Mouse (Mus musculus): ENCODE measurements at regions not wholly inside any gene's neighbourhood (a gene's known extent, or its start where the extent isn't known, plus 50 kb on each side); places are given as distances from the start of the nearest gene placed in this dataset.
A peak's percentile ranks its signal among the peaks of the same experiment; 100 is the strongest.

GRCm38 (mm10) chr15:32012044-32012443 lies 165.0 kb upstream of the Tas2r119 start:
- no peak for ATAC-seq (ENCODE audit: insufficient number of reproducible peaks, insufficient read depth, low FRiP score, low read depth)
- no peak overlapping the region for H3K27ac ChIP-seq (replicated peaks in 1 of 2; ENCODE audit: control insufficient read depth in 1 of 2, insufficient read depth in 1 of 2, low read depth in 2 of 2, low read length in 2 of 2)
- H3K4me2 ChIP-seq (ENCODE audit: low read length) = no peak overlapping the region
- WGBS = 34% methylated on average over 2 of the region's 2 CpGs
- no peaks in the 10 kb centered on the region for H3K9me3 ChIP-seq (ENCODE audit: control insufficient read depth, low read length)
- no peak overlapping the region for H3K4me3 ChIP-seq (ENCODE audit: control insufficient read depth in 1 of 2, insufficient read depth in 1 of 2, low read depth in 1 of 2, low read length in 2 of 2)
- H3K36me3 ChIP-seq (ENCODE audit: control insufficient read depth, insufficient read depth, low read length) = no peaks in the 10 kb centered on the region
- no peaks in the 10 kb centered on the region for H3K27me3 ChIP-seq (ENCODE audit: control insufficient read depth, insufficient read depth, low read length)
- H3K9ac ChIP-seq (ENCODE audit: low read length) = no peak overlapping the region
- no peaks in the 10 kb centered on the region for H3K4me1 ChIP-seq (ENCODE audit: control insufficient read depth in 2 of 2, insufficient read depth in 2 of 2, low read length in 2 of 2)

- no peaks in the 10 kb centered on the region for H3K36me3 ChIP-seq (ENCODE audit: control insufficient read depth, insufficient read depth, low read length)
- H3K9me3 ChIP-seq (ENCODE audit: control insufficient read depth, low read length) = no peaks in the 10 kb centered on the region
- H3K4me2 ChIP-seq (ENCODE audit: low read length) = no peak overlapping the region
- no peak overlapping the region for H3K9ac ChIP-seq (ENCODE audit: low read length)
- no peaks in the 10 kb centered on the region for H3K27me3 ChIP-seq (ENCODE audit: control insufficient read depth, insufficient read depth, low read length)
- H3K4me1 ChIP-seq (ENCODE audit: control insufficient read depth in 2 of 2, insufficient read depth in 2 of 2, low read length in 2 of 2) = no peaks in the 10 kb centered on the region
- 65% methylated on average over 5 of the region's 5 CpGs for WGBS
- no peak overlapping the region for H3K4me3 ChIP-seq (ENCODE audit: control insufficient read depth in 1 of 2, insufficient read depth in 1 of 2, low read depth in 1 of 2, low read length in 2 of 2)
- ATAC-seq (ENCODE audit: insufficient number of reproducible peaks, insufficient read depth, low FRiP score, low read depth) = no peak
- H3K27ac ChIP-seq (replicated peaks in 1 of 2; ENCODE audit: control insufficient read depth in 1 of 2, insufficient read depth in 1 of 2, low read depth in 2 of 2, low read length in 2 of 2) = no peak overlapping the region
These were observed 164.3 kb upstream of the Tas2r119 start for GRCm38 (mm10) chr15:32012838-32013237.

GRCm38 (mm10) chr15:32015169-32015568 lies 161.9 kb upstream of the Tas2r119 start:
- H3K9ac ChIP-seq (ENCODE audit: low read length) = no peak overlapping the region
- H3K9me3 ChIP-seq (ENCODE audit: control insufficient read depth, low read length) = no peaks in the 10 kb centered on the region
- ATAC-seq (ENCODE audit: insufficient number of reproducible peaks, insufficient read depth, low FRiP score, low read depth) = no peak
- no peak overlapping the region for H3K4me2 ChIP-seq (ENCODE audit: low read length)
- no peaks in the 10 kb centered on the region for H3K27me3 ChIP-seq (ENCODE audit: control insufficient read depth, insufficient read depth, low read length)
- no peak overlapping the region for H3K4me3 ChIP-seq (ENCODE audit: control insufficient read depth in 1 of 2, insufficient read depth in 1 of 2, low read depth in 1 of 2, low read length in 2 of 2)
- H3K4me1 ChIP-seq (ENCODE audit: control insufficient read depth in 2 of 2, insufficient read depth in 2 of 2, low read length in 2 of 2) = no peaks in the 10 kb centered on the region
- WGBS = 76% methylated on average over 4 of the region's 4 CpGs
- no peaks in the 10 kb centered on the region for H3K36me3 ChIP-seq (ENCODE audit: control insufficient read depth, insufficient read depth, low read length)
- no peak overlapping the region for H3K27ac ChIP-seq (replicated peaks in 1 of 2; ENCODE audit: control insufficient read depth in 1 of 2, insufficient read depth in 1 of 2, low read depth in 2 of 2, low read length in 2 of 2)

- no peaks in the 10 kb centered on the region for H3K27me3 ChIP-seq (ENCODE audit: control insufficient read depth, insufficient read depth, low read length)
- ATAC-seq (ENCODE audit: insufficient number of reproducible peaks, insufficient read depth, low FRiP score, low read depth) = no peak
- H3K27ac ChIP-seq (replicated peaks in 1 of 2; ENCODE audit: control insufficient read depth in 1 of 2, insufficient read depth in 1 of 2, low read depth in 2 of 2, low read length in 2 of 2) = 0 out of 4 replicates have a peak overlapping the region, but pooled peaks of 1 of the 2 experiments have one; percentile 27
- 55% methylated on average over 6 of the region's 6 CpGs for WGBS
- no peaks in the 10 kb centered on the region for H3K9me3 ChIP-seq (ENCODE audit: control insufficient read depth, low read length)
- H3K4me1 ChIP-seq (ENCODE audit: control insufficient read depth in 2 of 2, insufficient read depth in 2 of 2, low read length in 2 of 2) = peaks cover 0 to 2% of the 10 kb centered on the region in 2 experiments; a peak in 1 of 4 replicates
- H3K36me3 ChIP-seq (ENCODE audit: control insufficient read depth, insufficient read depth, low read length) = no peaks in the 10 kb centered on the region
- H3K4me2 ChIP-seq (ENCODE audit: low read length) = peak overlapping the region; percentile 19
- H3K9ac ChIP-seq (ENCODE audit: low read length) = no peak overlapping the region
- 0 out of 4 replicates have a peak overlapping the region, but pooled peaks of 1 of the 2 experiments have one; percentile 3 for H3K4me3 ChIP-seq (ENCODE audit: control insufficient read depth in 1 of 2, insufficient read depth in 1 of 2, low read depth in 1 of 2, low read length in 2 of 2)
These were observed 156.6 kb upstream of the Tas2r119 start for GRCm38 (mm10) chr15:32020323-32021008.

- Histone ChIP-seq H3K4me1 (ENCODE audit: control insufficient read depth in 2 of 2, insufficient read depth in 2 of 2, low read length in 2 of 2) (peaks cover 0 to 2% of the 10 kb centered on the region in 2 experiments; a peak in 1 of 4 replicates), H3K4me3 (ENCODE audit: control insufficient read depth in 1 of 2, insufficient read depth in 1 of 2, low read depth in 1 of 2, low read length in 2 of 2) (no peak overlapping the region), H3K9me3 (ENCODE audit: control insufficient read depth, low read length) (no peaks in the 10 kb centered on the region), H3K36me3 (ENCODE audit: control insufficient read depth, insufficient read depth, low read length) (no peaks in the 10 kb centered on the region), H3K27ac (replicated peaks in 1 of 2; ENCODE audit: control insufficient read depth in 1 of 2, insufficient read depth in 1 of 2, low read depth in 2 of 2, low read length in 2 of 2) (no peak overlapping the region), H3K27me3 (ENCODE audit: control insufficient read depth, insufficient read depth, low read length) (no peaks in the 10 kb centered on the region), H3K9ac (ENCODE audit: low read length) (no peak overlapping the region), H3K4me2 (ENCODE audit: low read length) (no peak overlapping the region)
- 69% methylated on average over 5 of the region's 5 CpGs for WGBS
- ATAC-seq (ENCODE audit: insufficient number of reproducible peaks, insufficient read depth, low FRiP score, low read depth) = no peak
These were observed 156.0 kb upstream of the Tas2r119 start for GRCm38 (mm10) chr15:32021009-32021602.

GRCm38 (mm10) chr15:32034091-32034490 lies 143.0 kb upstream of the Tas2r119 start:
- Histone ChIP-seq H3K9me3 (ENCODE audit: control insufficient read depth, low read length) (no peaks in the 10 kb centered on the region), H3K9ac (ENCODE audit: low read length) (no peak overlapping the region), H3K27me3 (ENCODE audit: control insufficient read depth, insufficient read depth, low read length) (no peaks in the 10 kb centered on the region), H3K4me1 (ENCODE audit: control insufficient read depth in 2 of 2, insufficient read depth in 2 of 2, low read length in 2 of 2) (no peaks in the 10 kb centered on the region), H3K4me2 (ENCODE audit: low read length) (no peak overlapping the region), H3K4me3 (ENCODE audit: control insufficient read depth in 1 of 2, insufficient read depth in 1 of 2, low read depth in 1 of 2, low read length in 2 of 2) (no peak overlapping the region), H3K36me3 (ENCODE audit: control insufficient read depth, insufficient read depth, low read length) (no peaks in the 10 kb centered on the region), H3K27ac (replicated peaks in 1 of 2; ENCODE audit: control insufficient read depth in 1 of 2, insufficient read depth in 1 of 2, low read depth in 2 of 2, low read length in 2 of 2) (no peak overlapping the region)
- ATAC-seq (ENCODE audit: insufficient number of reproducible peaks, insufficient read depth, low FRiP score, low read depth) = no peak
- WGBS = 85% methylated on average over 1 of the region's 1 CpGs

- H3K27me3 ChIP-seq (ENCODE audit: control insufficient read depth, insufficient read depth, low read length) = no peaks in the 10 kb centered on the region
- no peak for ATAC-seq (ENCODE audit: insufficient number of reproducible peaks, insufficient read depth, low FRiP score, low read depth)
- no peaks in the 10 kb centered on the region for H3K4me1 ChIP-seq (ENCODE audit: control insufficient read depth in 2 of 2, insufficient read depth in 2 of 2, low read length in 2 of 2)
- no peak overlapping the region for H3K27ac ChIP-seq (replicated peaks in 1 of 2; ENCODE audit: control insufficient read depth in 1 of 2, insufficient read depth in 1 of 2, low read depth in 2 of 2, low read length in 2 of 2)
- 18% methylated on average over 7 of the region's 7 CpGs for WGBS
- no peak overlapping the region for H3K4me2 ChIP-seq (ENCODE audit: low read length)
- H3K9me3 ChIP-seq (ENCODE audit: control insufficient read depth, low read length) = no peaks in the 10 kb centered on the region
- H3K4me3 ChIP-seq (ENCODE audit: control insufficient read depth in 1 of 2, insufficient read depth in 1 of 2, low read depth in 1 of 2, low read length in 2 of 2) = no peak overlapping the region
- no peaks in the 10 kb centered on the region for H3K36me3 ChIP-seq (ENCODE audit: control insufficient read depth, insufficient read depth, low read length)
- H3K9ac ChIP-seq (ENCODE audit: low read length) = no peak overlapping the region
These were observed 142.3 kb upstream of the Tas2r119 start for GRCm38 (mm10) chr15:32034790-32035189.

Measured in heart, embryonic 14.5 days (tissue).